Mouse (Mus musculus) cerebellum, adult 9-11 months (tissue): ENCODE results near the gene Enox2.

Experiments
- DNase-seq: peaks from one replicate; pipeline ENCODE4 v3.0.0; 2022

Enox2 gene

GRCm38 (mm10) chrX:48985653-48986052, 302.4 kb downstream of the Enox2 start:
- DNase-seq = no peak

GRCm38 (mm10) chrX:48984451-48984850, 303.6 kb downstream of the Enox2 start:
- no peak for DNase-seq
